Mouse (Mus musculus) stomach, embryonic 14.5 days (tissue): ENCODE results near the gene Mindy1. TPM values are rescaled to one million over a fixed set of nuclear protein-coding genes. Genes with fewer than 3 reads are reported as not detected.

ENCODE experiments used
- ATAC-seq: fragments of 200-750 bp; cut with Nextera tagmentation; 2 replicates; pipeline ENCODE4 v1.8.0; 2017; ENCODE audit warnings: low read depth, moderate TSS enrichment; ENCODE audit not compliant: insufficient number of reproducible peaks, insufficient read depth, low FRiP score
- H3K27ac ChIP-seq: fragments of 300-500 bp; sonication (generic); 2 replicates; pipeline ENCODE4 v1.5.1; 2014; ENCODE audit warnings: mild to moderate bottlenecking, low read length, moderate library complexity, mixed read lengths
- H3K27me3 ChIP-seq: fragments of 300-500 bp; sonication (generic); 2 replicates; pipeline ENCODE4 v1.6.1; 2014; ENCODE audit warnings: low read length, control low read depth, mixed read lengths; ENCODE audit not compliant: control insufficient read depth, insufficient read depth
- H3K36me3 ChIP-seq: fragments of 300-500 bp; sonication (generic); 2 replicates; pipeline ENCODE4 v1.6.1; 2014; ENCODE audit warnings: mild to moderate bottlenecking, control low read depth, low read length, moderate library complexity, mixed read lengths; ENCODE audit not compliant: control insufficient read depth, insufficient read depth
- H3K4me1 ChIP-seq: fragments of 300-500 bp; sonication (generic); 2 replicates; pipeline ENCODE4 v1.6.1; 2014; ENCODE audit warnings: low read length, control low read depth, mixed read lengths; ENCODE audit not compliant: control insufficient read depth, insufficient read depth
- H3K4me2 ChIP-seq: fragments of 300-500 bp; sonication (generic); replicated peaks from 2 replicates; pipeline ENCODE4 v1.6.1; 2014; ENCODE audit warnings: low read depth, low read length, control low read depth
- H3K4me3 ChIP-seq: fragments of 300-500 bp; sonication (generic); 2 replicates; pipeline ENCODE4 v1.5.1; 2014; ENCODE audit warnings: low read depth, low read length, control low read depth
- H3K9ac ChIP-seq: fragments of 300-500 bp; sonication (generic); replicated peaks from 2 replicates; pipeline ENCODE4 v1.6.1; 2014; ENCODE audit warnings: low read depth, mild to moderate bottlenecking, control low read depth, low read length, moderate library complexity, mixed read lengths
- H3K9me3 ChIP-seq: fragments of 300-500 bp; sonication (generic); 2 replicates; pipeline ENCODE4 v1.6.1; 2016; ENCODE audit warnings: low read depth, low read length, control low read depth; ENCODE audit not compliant: control insufficient read depth
- WGBS: fragments of 180-500 bp; shearing (Covaris S2); extraction: QIAGEN DNeasy Blood & Tissue Kit; methylation state at CpG from one replicate; pipeline ENCODE4 v1.1.7; 2014; 5-methylcytosine and 5-hydroxymethylcytosine counted together
- polyA plus RNA-seq: library from polyadenylated mRNA; unstranded; fragments of >200 nt; fragmentation: Nextera tagmentation; extraction: Ambion mirVana; gene quantifications from 2 replicates; pipeline ENCODE4 v1.2.1, GENCODE M21; 2014

Gene Mindy1
- polyA plus RNA-seq, 1 experiment from 2014 or later, result 51.1 TPM

- no peak for ATAC-seq
- Histone ChIP-seq H3K9ac (no peak overlapping the region), H3K27ac (no peak overlapping the region), H3K36me3 (0 out of 2 replicates have a peak, but pooled peaks cover 3% of the 10 kb centered on the region), H3K27me3 (no peaks in the 10 kb centered on the region), H3K9me3 (no peaks in the 10 kb centered on the region), H3K4me2 (no peak overlapping the region), H3K4me1 (no peaks in the 10 kb centered on the region), H3K4me3 (no peak overlapping the region)
- 70% methylated on average over 3 of the region's 3 CpGs for WGBS
Measured at GRCm38 (mm10) chr3:95301204-95301796, 20.2 kb downstream of the Mindy1 start.

- Histone ChIP-seq H3K27me3 (no peaks in the 10 kb centered on the region), H3K9ac (no peak overlapping the region), H3K36me3 (no peaks in the 10 kb centered on the region), H3K4me3 (no peak overlapping the region), H3K27ac (no peak overlapping the region), H3K4me1 (no peaks in the 10 kb centered on the region), H3K4me2 (no peak overlapping the region), H3K9me3 (no peaks in the 10 kb centered on the region)
- no peak for ATAC-seq
- 69% methylated on average over 4 of the region's 4 CpGs for WGBS
Measured at GRCm38 (mm10) chr3:95306244-95306643, 25.1 kb downstream of the Mindy1 start.

- WGBS, result 57% methylated on average over 7 of the region's 7 CpGs
- H3K36me3 ChIP-seq, result no peaks in the 10 kb centered on the region
- no peaks in the 10 kb centered on the region for H3K27me3 ChIP-seq
- ATAC-seq, result no peak
- no peaks in the 10 kb centered on the region for H3K4me1 ChIP-seq
- H3K9ac ChIP-seq, result no peak within 1 kb of the TSS
- H3K9me3 ChIP-seq, result no peaks in the 10 kb centered on the region
- H3K4me3 ChIP-seq, result no peak within 1 kb of the TSS
- H3K27ac ChIP-seq, result no peak within 1 kb of the TSS
- H3K4me2 ChIP-seq, result no peak within 1 kb of the TSS
Measured at GRCm38 (mm10) chr3:95307100-95307499, 26.0 kb downstream of the Mindy1 start, which contains the start of gene Anxa9. TSS of gene Anxa9 (minus strand) at chr3:95307176.

GRCm38 (mm10) chr3:95310496-95310895, 29.4 kb downstream of the Mindy1 start:
- no peaks in the 10 kb centered on the region for H3K4me1 ChIP-seq
- H3K4me3 ChIP-seq, result no peak overlapping the region
- ATAC-seq, result no peak
- 56% methylated on average over 3 of the region's 3 CpGs for WGBS
- H3K9me3 ChIP-seq, result no peaks in the 10 kb centered on the region
- H3K27me3 ChIP-seq, result no peaks in the 10 kb centered on the region
- no peak overlapping the region for H3K9ac ChIP-seq
- no peak overlapping the region for H3K4me2 ChIP-seq
- H3K36me3 ChIP-seq, result no peaks in the 10 kb centered on the region
- H3K27ac ChIP-seq, result no peak overlapping the region

DNA sequence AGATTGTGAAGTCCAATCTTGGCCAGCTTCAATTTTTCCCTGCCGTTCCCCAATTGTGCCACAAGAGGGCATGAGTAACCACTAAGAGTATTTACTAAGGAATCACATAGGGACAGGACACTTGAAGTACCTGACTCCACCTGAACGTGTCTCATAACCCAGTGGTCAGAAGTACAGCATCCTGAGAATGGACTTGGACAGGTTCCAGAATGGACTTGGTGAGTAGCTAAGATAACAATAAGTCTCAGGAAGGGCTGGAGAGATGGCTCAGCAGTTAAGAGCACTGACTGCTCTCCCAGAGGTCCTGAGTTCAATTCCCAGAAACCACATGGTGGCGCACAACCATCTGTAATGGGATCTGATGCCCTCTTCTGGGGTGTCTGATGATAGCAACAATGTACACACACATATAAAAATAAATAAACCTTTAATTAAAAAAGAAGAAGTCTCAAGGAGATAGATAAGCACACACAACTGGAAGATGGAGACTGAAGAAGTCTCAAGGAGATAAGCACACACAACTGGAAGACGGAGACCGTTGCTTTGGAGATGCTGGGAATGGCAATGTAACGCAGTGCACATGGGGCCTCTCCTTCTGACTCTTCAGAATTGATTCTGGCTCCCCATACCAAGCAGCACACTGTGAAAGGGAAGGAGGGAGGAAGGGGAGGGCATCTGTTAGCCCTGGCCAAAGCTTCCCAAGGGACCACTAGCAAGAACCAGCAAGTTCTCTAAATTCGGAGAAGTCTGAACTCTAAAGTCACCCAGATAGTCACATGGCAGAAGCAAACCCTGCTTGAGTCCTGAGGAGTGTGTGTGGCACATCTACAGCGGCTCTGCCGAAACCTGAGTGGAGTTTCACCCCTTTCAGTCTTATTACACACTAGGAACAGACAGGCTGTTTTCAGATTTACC, 30.1 kb downstream of the Mindy1 start:
- no peaks in the 10 kb centered on the region for H3K27me3 ChIP-seq
- no peaks in the 10 kb centered on the region for H3K9me3 ChIP-seq
- ATAC-seq, result no peak
- no peak overlapping the region for H3K9ac ChIP-seq
- peaks cover 4% of the 10 kb centered on the region; the same call in 1 of the 2 replicates for H3K4me1 ChIP-seq
- H3K27ac ChIP-seq, result no peak overlapping the region
- no peaks in the 10 kb centered on the region for H3K36me3 ChIP-seq
- H3K4me2 ChIP-seq, result no peak overlapping the region
- 66% methylated on average over 9 of the region's 9 CpGs for WGBS
- no peak overlapping the region for H3K4me3 ChIP-seq

DNA sequence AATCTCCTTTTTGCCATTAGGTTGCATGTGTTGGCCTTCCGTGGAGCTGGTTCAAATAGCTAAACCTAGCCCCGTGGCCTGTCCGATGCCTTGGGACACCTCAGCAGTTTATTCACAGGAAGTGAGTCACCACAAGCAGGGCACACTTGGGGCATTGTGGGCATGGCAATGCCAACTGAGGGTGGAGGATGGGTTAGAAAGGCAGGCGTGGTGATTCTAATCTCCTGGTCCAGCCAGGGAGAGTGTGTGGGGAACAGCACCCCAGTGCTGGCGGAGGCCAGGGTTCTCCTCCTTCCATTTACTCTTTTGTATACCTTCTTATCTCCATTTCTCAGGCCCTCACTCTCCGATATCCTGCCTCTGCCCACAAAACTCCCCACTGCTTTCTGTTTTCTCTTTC, 31.5 kb downstream of the Mindy1 start:
- ATAC-seq, result no peak
- Histone ChIP-seq H3K27me3 (no peaks in the 10 kb centered on the region), H3K9me3 (no peaks in the 10 kb centered on the region), H3K4me3 (no peak overlapping the region), H3K4me1 (peaks cover 15% of the 10 kb centered on the region), H3K36me3 (no peaks in the 10 kb centered on the region), H3K4me2 (no peak overlapping the region), H3K27ac (no peak overlapping the region), H3K9ac (no peak overlapping the region)
- 84% methylated on average over 6 of the region's 6 CpGs for WGBS

DNA sequence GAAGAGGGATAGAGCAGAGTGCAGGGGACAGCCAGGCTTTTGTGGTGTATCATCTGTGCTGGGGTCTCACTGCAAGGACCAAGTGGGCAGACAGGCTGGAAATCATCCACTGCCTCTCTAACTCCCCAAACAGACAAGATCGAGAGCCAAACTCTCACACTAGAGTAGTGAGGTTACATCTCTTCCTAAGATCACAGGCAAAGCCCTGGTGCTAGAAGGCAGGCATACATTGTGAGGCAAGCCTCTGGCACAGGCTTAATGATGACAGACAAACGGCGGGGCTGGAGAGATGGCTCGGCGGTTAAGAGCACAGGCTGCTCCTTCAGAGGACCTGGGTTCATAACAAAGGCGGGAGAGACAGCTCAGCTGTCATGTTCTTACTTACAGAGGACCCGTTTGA, 32.3 kb downstream of the Mindy1 start:
- no peak overlapping the region for H3K4me2 ChIP-seq
- 44% methylated on average over 7 of the region's 7 CpGs for WGBS
- H3K4me3 ChIP-seq, result no peak overlapping the region
- no peak for ATAC-seq
- H3K9ac ChIP-seq, result no peak overlapping the region
- no peaks in the 10 kb centered on the region for H3K9me3 ChIP-seq
- H3K36me3 ChIP-seq, result no peaks in the 10 kb centered on the region; the same call in 1 of the 2 replicates
- H3K27me3 ChIP-seq, result no peaks in the 10 kb centered on the region
- H3K27ac ChIP-seq, result no peak overlapping the region
- peaks cover 18% of the 10 kb centered on the region for H3K4me1 ChIP-seq

DNA sequence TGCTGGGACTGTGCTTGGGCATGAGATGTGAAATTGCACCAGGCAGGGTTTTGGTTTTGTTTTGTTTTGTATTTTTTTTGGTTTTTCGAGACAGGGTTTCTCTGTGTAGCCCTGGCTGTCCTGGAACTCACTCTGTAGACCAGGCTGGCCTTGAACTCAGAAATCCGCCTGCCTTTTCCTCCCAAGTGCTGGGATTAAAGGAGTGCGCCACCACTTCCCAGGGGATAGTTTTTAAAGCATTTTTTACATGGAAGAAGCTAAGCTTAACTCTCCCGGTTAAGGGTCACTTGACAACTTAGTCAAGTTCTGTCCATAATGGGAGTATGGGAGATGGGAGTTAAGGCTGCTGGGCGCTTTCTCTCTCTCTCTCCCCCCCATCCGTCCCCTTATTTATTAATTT, 32.9 kb downstream of the Mindy1 start:
- Histone ChIP-seq H3K4me2 (peak overlapping the region; percentile 90; the same call in 1 of the 2 replicates), H3K27me3 (no peaks in the 10 kb centered on the region), H3K4me1 (peaks cover 18% of the 10 kb centered on the region), H3K4me3 (peak overlapping the region; percentile 94; the same call in 1 of the 2 replicates), H3K9me3 (no peaks in the 10 kb centered on the region), H3K36me3 (peaks cover 3% of the 10 kb centered on the region; the same call in 1 of the 2 replicates), H3K9ac (no peak overlapping the region), H3K27ac (no peak overlapping the region)
- 65% methylated on average over 6 of the region's 6 CpGs for WGBS
- no peak for ATAC-seq
